Mouse (Mus musculus) embryo, embryonic 10.5 days (tissue): ENCODE results near the gene Smox.
A peak's percentile ranks its signal among the peaks of the same experiment; 100 is the strongest.

Experiments
- DNase-seq: peaks from one replicate; pipeline ENCODE4 v3.0.0-alpha.2; 2015; ENCODE audit warnings: low spot score

Gene Smox

GRCm38 (mm10) chr2:131514055-131514621, 22.8 kb downstream of the Smox start:
- no peak for DNase-seq

DNA sequence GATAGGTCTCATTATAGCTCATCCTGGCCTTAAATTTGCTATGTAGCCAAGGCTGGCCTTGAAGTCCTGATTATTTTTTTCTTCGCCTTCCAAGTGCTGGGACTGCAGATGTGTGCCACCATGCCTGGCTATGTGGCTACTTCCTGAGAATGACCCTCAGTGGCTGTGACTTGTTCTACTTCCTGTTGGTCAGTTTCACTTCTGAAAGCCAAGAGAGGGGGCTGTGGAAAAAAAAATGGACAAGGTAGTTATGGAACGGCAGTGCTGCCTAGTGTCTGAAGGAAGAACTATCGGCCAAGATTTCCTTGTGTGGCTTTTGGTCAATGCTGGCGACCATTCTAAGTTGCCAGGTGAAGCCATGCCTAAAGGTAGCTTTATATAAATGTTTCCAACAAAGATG, 26.3 kb downstream of the Smox start:
- no peak for DNase-seq

- no peak for DNase-seq
These were observed 27.5 kb downstream of the Smox start for GRCm38 (mm10) chr2:131518790-131519189.

DNA sequence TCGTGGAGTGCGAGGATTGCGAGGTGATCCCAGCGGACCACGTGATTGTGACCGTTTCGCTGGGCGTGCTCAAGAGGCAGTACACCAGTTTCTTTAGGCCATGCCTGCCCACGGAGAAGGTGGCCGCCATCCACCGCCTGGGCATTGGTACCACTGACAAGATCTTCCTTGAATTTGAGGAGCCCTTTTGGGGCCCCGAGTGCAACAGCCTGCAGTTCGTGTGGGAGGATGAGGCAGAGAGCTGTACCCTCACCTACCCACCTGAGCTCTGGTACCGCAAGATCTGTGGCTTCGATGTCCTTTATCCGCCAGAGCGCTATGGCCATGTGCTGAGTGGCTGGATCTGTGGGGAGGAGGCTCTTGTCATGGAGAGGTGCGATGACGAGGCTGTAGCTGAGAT, 29.4 kb downstream of the Smox start:
- no peak for DNase-seq

DNA sequence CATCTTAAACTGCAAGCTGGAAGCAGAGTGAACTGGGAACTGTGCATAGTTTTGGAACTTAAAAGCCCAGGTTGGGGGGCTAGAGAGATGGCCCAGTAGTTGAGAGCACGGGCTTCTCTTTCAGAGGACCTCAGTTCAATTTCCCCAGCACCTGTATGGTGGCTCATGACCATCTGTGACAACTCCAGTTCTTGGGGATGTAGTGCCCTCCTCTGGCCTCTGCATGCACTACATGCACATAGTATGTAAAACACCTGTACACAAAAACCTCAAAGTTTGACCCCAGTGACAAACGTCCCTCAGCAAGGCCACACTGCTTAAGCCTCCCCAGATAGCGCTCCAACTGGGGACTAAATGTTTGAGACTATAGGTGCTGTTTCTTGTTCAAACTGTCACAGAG, 35.8 kb downstream of the Smox start:
- DNase-seq = peak; percentile 60

DNA sequence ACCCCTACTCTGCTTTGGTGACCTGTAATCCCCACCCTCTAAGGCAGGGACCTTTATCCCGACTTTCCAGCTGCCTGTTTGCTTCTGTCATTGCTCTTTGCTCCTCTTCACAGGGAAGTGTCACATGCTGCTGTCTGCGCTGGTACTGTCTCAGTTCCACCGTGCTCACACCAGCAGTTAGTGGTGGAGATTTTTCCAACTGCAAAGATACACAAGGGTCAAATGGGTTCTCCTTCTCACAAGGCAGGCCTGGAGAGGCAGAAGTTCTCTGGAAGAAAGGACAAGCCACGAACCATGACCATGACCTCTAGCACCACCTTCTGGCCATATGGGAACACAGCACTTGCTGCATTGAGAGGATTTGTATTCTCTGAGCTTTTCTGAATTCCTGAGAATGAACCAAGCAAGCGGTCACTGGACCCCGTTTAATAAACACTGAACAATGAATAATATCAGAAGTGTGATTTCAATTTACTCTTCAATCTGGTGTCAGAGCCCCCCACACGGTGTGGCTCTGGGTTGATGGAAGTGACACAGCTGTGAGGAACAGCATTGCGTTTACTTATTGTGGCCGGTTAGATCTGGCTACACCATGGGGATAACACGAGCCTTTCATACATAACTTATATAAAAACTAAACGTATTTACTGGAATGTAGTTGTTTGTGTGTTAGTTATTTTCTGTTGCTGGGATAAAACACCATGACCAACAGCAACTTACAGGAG, 38.8 kb downstream of the Smox start:
- peak; percentile 92 for DNase-seq

GRCm38 (mm10) chr2:131530623-131531008, 39.3 kb downstream of the Smox start:
- peak; percentile 74 for DNase-seq

DNA sequence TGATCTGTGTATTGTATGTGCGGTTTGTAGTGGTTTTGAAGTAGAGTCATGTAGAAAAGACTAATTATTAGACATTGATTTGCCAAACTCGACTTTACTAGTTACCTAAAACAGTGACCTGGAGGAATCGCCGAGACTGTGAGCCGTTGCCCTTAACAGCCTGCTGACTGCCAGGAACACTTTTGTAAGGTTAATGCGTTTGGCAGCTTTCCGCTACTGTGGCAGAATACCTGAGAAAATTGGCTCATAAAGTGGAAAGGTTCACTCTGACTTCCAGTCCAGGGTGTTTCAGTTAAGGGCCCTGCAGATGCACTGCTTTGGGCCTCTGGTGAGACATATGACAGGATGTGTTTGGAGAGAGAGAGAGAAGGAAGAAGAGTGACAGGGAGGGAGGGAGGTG, 40.0 kb downstream of the Smox start:
- DNase-seq = no peak

DNA sequence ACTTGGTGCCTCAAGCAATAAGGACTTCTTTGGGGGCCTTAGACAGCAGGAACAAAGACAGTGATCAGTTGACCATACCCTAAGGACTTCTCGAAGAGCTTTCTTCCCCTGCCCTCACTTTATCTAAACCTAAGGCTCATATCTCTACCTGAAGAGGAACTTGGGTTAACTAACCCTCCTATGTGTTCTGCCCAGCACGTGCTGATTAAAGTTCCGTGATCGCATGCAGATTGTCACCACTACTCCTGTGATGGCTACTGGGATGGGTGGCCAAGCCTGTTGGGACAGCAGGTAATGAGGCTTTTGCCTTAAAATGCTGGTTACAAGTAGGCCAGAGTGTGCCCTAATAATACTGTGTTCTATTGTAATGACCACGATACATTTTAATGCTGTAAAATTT, 43.9 kb downstream of the Smox start:
- DNase-seq = no peak

- DNase-seq = no peak
These were observed 47.0 kb downstream of the Smox start for GRCm38 (mm10) chr2:131538341-131538740.

- DNase-seq = no peak
These were observed 48.5 kb downstream of the Smox start for GRCm38 (mm10) chr2:131539780-131540179.

DNA sequence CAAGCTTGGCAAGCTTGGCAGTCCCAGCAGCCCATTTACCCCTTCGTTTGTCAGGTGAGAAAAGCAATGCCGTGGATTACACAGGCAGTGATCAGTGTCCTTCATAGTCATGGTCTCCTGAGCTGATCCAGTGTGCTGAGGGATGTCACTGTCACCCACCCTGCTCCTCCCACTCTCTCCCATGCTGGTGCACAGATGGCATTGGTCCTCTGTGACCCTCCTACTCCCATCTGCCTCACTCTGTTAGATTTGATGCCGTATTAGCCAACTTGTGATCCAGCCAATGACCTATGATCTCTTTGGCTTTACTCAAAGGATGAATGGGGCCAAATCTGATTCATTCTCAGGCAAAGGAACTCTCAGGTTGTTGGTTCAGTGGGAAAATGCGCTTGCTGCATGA, 50.4 kb downstream of the Smox start:
- DNase-seq = no peak

GRCm38 (mm10) chr2:131542531-131542930, 51.2 kb downstream of the Smox start:
- peak; percentile 36 for DNase-seq

- DNase-seq = peak; percentile 82
These were observed 54.4 kb downstream of the Smox start for GRCm38 (mm10) chr2:131545386-131546307.

DNA sequence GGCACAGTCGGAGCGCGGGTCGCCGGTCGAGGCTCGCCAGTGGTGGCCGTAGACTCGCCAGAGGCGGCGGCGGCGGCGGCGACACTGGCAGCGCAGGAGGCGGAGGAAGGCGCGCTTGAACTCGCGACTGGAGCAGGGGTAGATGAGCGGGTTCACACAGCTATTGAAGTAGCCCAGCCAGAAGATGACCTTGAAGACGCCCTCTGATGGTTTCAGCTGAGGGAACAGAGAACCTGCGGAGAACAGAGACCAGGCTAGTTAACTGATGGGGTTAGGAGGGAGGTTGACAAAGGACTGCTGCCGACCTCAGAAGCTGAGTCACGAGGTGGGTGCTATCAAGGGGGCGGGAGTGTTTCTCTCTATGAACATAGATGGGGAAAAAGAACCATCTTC, 55.0 kb downstream of the Smox start:
- peak; percentile 35 for DNase-seq

- DNase-seq = peak; percentile 62
These were observed 55.6 kb downstream of the Smox start for GRCm38 (mm10) chr2:131546745-131547408.

DNA sequence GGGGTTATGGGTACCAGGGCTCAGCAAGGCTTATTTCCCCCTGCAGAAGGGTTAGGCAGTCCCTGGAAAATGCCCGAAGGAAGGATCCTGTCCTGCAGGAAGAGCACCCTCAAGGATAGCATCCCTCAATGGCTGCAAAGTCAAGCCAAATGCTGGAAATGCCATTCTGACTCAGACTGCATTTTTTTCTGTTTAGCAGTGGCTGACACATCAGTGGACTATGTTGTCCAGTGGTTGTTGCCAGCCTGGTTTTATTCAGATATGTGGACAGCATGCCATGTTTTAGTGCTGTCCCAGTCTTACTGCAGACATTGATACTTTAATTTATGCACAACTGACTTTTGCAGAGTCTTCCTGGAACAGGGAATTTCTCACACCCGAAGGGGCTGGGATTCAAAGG, 57.0 kb downstream of the Smox start:
- no peak for DNase-seq

GRCm38 (mm10) chr2:131549090-131549489, 57.8 kb downstream of the Smox start:
- DNase-seq = no peak

DNA sequence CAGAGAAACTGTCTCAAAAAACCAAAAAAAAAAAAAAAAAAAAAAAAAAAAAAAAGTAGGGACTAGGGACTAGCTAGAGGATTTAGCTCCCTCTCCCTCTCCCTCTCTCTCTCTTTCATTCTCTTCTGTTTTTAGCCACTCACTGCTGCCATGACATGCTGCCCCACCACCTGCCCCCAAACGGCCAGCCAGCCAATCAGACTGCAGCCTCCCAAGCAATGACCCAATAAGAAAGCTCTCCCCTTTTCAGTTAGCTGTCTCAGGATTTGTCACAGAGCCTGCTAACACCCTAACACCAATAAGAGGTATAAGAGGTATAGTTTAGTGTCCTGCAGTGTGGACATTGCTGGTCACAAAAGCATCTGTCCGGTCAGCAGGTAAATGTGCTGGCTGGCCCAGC, 59.2 kb downstream of the Smox start:
- no peak for DNase-seq

DNA sequence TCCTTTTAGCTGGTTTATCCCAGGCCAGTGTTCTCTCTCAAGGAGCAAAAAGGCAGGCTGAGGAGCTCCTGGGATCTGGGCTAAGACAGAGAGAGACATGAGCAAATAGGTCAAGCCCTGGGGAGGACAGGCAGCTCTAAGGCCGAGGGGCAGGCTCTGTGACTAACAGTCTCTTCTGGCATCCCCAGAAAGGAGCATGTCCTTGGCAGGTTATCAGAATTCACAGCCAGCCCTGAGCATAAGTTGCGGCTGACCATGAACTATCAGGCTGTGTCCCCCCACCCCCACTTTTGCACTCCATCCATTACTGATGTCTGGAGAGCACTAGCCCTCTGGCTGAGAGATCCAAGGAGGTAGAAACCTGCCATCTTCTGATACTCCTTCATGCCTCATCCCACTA, 59.6 kb downstream of the Smox start:
- DNase-seq = no peak

- DNase-seq = no peak
These were observed 60.7 kb downstream of the Smox start for GRCm38 (mm10) chr2:131551701-131552620.
